Mouse (Mus musculus) intestine, postnatal 0 days (tissue): Measurements from ENCODE around the gene Pald1. TPM values are rescaled to one million over a fixed set of nuclear protein-coding genes. Genes with fewer than 3 reads are reported as not detected.

Experiments used
- ATAC-seq: fragments of 200-750 bp; cut with Nextera tagmentation; 2 replicates; pipeline ENCODE4 v1.8.0; 2017; ENCODE audit warnings: mild to moderate bottlenecking, moderate TSS enrichment, moderate library complexity
- H3K27ac ChIP-seq: fragments of 300-500 bp; sonication (generic); 2 replicates; pipeline ENCODE4 v1.5.1; 2014; ENCODE audit warnings: mild to moderate bottlenecking, low read depth, low read length, moderate library complexity
- H3K27me3 ChIP-seq: fragments of 300-500 bp; sonication (generic); replicated peaks from 2 replicates; pipeline ENCODE4 v1.6.1; 2014; ENCODE audit warnings: low read length, mixed read lengths; ENCODE audit not compliant: control insufficient read depth, insufficient read depth
- H3K36me3 ChIP-seq: fragments of 300-500 bp; sonication (generic); 2 replicates; pipeline ENCODE4 v1.6.1; 2014; ENCODE audit warnings: mild to moderate bottlenecking, moderate library complexity; ENCODE audit not compliant: control insufficient read depth, insufficient read depth
- H3K4me1 ChIP-seq: fragments of 300-500 bp; sonication (generic); replicated peaks from 2 replicates; pipeline ENCODE4 v1.6.1; 2014; ENCODE audit warnings: antibody characterized with exemption, low read length, mixed read lengths; ENCODE audit not compliant: control insufficient read depth, insufficient read depth
- H3K4me2 ChIP-seq: fragments of 300-500 bp; sonication (generic); replicated peaks from 2 replicates; pipeline ENCODE4 v1.6.1; 2014; ENCODE audit warnings: low read depth, mild to moderate bottlenecking, moderate library complexity
- H3K4me3 ChIP-seq: fragments of 300-500 bp; sonication (generic); 2 replicates; pipeline ENCODE4 v1.5.1; 2014; ENCODE audit warnings: low read depth, low read length
- H3K9ac ChIP-seq: fragments of 300-500 bp; sonication (generic); 2 replicates; pipeline ENCODE4 v1.6.1; 2014; ENCODE audit warnings: mild to moderate bottlenecking, low read depth, low read length
- H3K9me3 ChIP-seq: fragments of 300-500 bp; sonication (generic); 2 replicates; pipeline ENCODE4 v1.6.1; 2016; ENCODE audit warnings: mixed run types; ENCODE audit not compliant: control insufficient read depth
- CTCF ChIP-seq: sonication (generic); IDR thresholded peaks from 2 replicates; pipeline ENCODE4 v1.5.1; 2016; ENCODE audit warnings: low read depth, mild to moderate bottlenecking, control low read depth, antibody characterized with exemption, moderate library complexity
- WGBS: fragments of 180-500 bp; shearing (Covaris S2); extraction: QIAGEN DNeasy Blood & Tissue Kit; methylation state at CpG from one replicate; pipeline ENCODE4 v1.1.7; 2014; 5-methylcytosine and 5-hydroxymethylcytosine counted together
- polyA plus RNA-seq: library from polyadenylated mRNA; unstranded; fragments of >200 nt; fragmentation: Nextera tagmentation; extraction: Ambion mirVana; gene quantifications from 2 replicates; pipeline ENCODE4 v1.2.1, GENCODE M21; 2015

Pald1 gene
- polyA plus RNA-seq, 1 experiment from 2014 or later = 4.1 TPM

GRCm38 (mm10) chr10:61400407-61400806 lies 17.1 kb upstream of the Pald1 start:
- H3K36me3 ChIP-seq = no peaks in the 10 kb centered on the region
- no peak for TF ChIP-seq CTCF
- WGBS = 91% methylated on average over 5 of the region's 5 CpGs

GRCm38 (mm10) chr10:61399156-61399734 lies 15.9 kb upstream of the Pald1 start:
- peak; percentile 94 for TF ChIP-seq CTCF
- Histone ChIP-seq H3K9ac (no peak overlapping the region), H3K4me2 (no peak overlapping the region), H3K9me3 (no peaks in the 10 kb centered on the region), H3K27ac (no peak overlapping the region), H3K27me3 (0 out of 2 replicates have a peak, but pooled peaks cover 4% of the 10 kb centered on the region), H3K4me1 (no peaks in the 10 kb centered on the region), H3K36me3 (no peaks in the 10 kb centered on the region), H3K4me3 (no peak overlapping the region)
- peak; percentile 54 for ATAC-seq
- 25% methylated on average over 13 of the region's 13 CpGs for WGBS

More at GRCm38 (mm10) chr10:61400407-61400806, 17.1 kb upstream of the Pald1 start:
- Histone ChIP-seq H3K27me3 (0 out of 2 replicates have a peak, but pooled peaks cover 4% of the 10 kb centered on the region), H3K4me1 (no peaks in the 10 kb centered on the region), H3K4me3 (no peak overlapping the region), H3K4me2 (no peak overlapping the region), H3K9me3 (no peaks in the 10 kb centered on the region), H3K9ac (no peak overlapping the region), H3K27ac (no peak overlapping the region)
- ATAC-seq = no peak

GRCm38 (mm10) chr10:61398125-61398524 lies 14.8 kb upstream of the Pald1 start:
- H3K4me1 ChIP-seq = no peaks in the 10 kb centered on the region
- no peak overlapping the region for H3K9ac ChIP-seq
- H3K36me3 ChIP-seq = no peaks in the 10 kb centered on the region
- no peak overlapping the region for H3K4me2 ChIP-seq
- TF ChIP-seq CTCF = no peak
- H3K4me3 ChIP-seq = no peak overlapping the region
- no peak for ATAC-seq
- WGBS = 62% methylated on average over 3 of the region's 3 CpGs
- H3K9me3 ChIP-seq = no peaks in the 10 kb centered on the region
- no peak overlapping the region for H3K27ac ChIP-seq
- H3K27me3 ChIP-seq = 0 out of 2 replicates have a peak, but pooled peaks cover 4% of the 10 kb centered on the region

GRCm38 (mm10) chr10:61394476-61395136 lies 11.3 kb upstream of the Pald1 start:
- no peaks in the 10 kb centered on the region for H3K4me1 ChIP-seq
- ATAC-seq = no peak
- TF ChIP-seq CTCF = no peak
- no peak overlapping the region for H3K27ac ChIP-seq
- no peaks in the 10 kb centered on the region for H3K27me3 ChIP-seq
- H3K9ac ChIP-seq = no peak overlapping the region
- no peak overlapping the region for H3K4me3 ChIP-seq
- 22% methylated on average over 9 of the region's 9 CpGs for WGBS
- no peaks in the 10 kb centered on the region for H3K36me3 ChIP-seq
- H3K4me2 ChIP-seq = no peak overlapping the region
- no peaks in the 10 kb centered on the region for H3K9me3 ChIP-seq

GRCm38 (mm10) chr10:61392584-61392983 lies 9.3 kb upstream of the Pald1 start:
- Histone ChIP-seq H3K36me3 (no peaks in the 10 kb centered on the region), H3K9me3 (no peaks in the 10 kb centered on the region), H3K27me3 (no peaks in the 10 kb centered on the region), H3K27ac (no peak overlapping the region), H3K9ac (no peak overlapping the region), H3K4me3 (no peak overlapping the region), H3K4me2 (no peak overlapping the region), H3K4me1 (no peaks in the 10 kb centered on the region)
- TF ChIP-seq CTCF = no peak
- 30% methylated on average over 4 of the region's 4 CpGs for WGBS
- no peak for ATAC-seq

- H3K27me3 ChIP-seq = no peaks in the 10 kb centered on the region
- ATAC-seq = no peak
- no peaks in the 10 kb centered on the region for H3K36me3 ChIP-seq
- H3K4me3 ChIP-seq = no peak overlapping the region
- H3K9ac ChIP-seq = no peak overlapping the region
- no peaks in the 10 kb centered on the region for H3K9me3 ChIP-seq
- WGBS = 69% methylated on average over 2 of the region's 2 CpGs
- no peak overlapping the region for H3K27ac ChIP-seq
- no peaks in the 10 kb centered on the region for H3K4me1 ChIP-seq
- no peak for TF ChIP-seq CTCF
- H3K4me2 ChIP-seq = no peak overlapping the region
These were observed 6.8 kb upstream of the Pald1 start for GRCm38 (mm10) chr10:61390148-61390547.
